Mouse (Mus musculus): ENCODE measurements around the gene St8sia2. TPM values are rescaled to one million over a fixed set of nuclear protein-coding genes. Genes with fewer than 3 reads are reported as not detected.

Gene St8sia2
- polyA plus RNA-seq, 1 experiment, result 0.12 TPM

GRCm38 (mm10) chr7:74012858-74013600 is 461 bp downstream of the St8sia2 start:
- Histone ChIP-seq H3K36me3 (ENCODE audit: control insufficient read depth, insufficient read depth, low read length) (no peaks in the 10 kb centered on the region), H3K27me3 (ENCODE audit: control insufficient read depth, insufficient read depth, low read length) (peaks cover 10% of the 10 kb centered on the region), H3K27ac (ENCODE audit: insufficient read depth, low read length) (no peak overlapping the region), H3K4me1 (ENCODE audit: control insufficient read depth, insufficient read depth, insufficient read length) (peaks cover 3% of the 10 kb centered on the region; the same call in 1 of the 2 replicates), H3K4me3 (ENCODE audit: extremely low read depth, insufficient read depth, insufficient read length) (peak overlapping the region; percentile 4; the same call in 1 of the 2 replicates)
- WGBS, result under 1% methylated on average over 66 of the region's 70 CpGs
- no peak for DNase-seq (ENCODE audit: low read depth in 1 of 2, low spot score in 2 of 2)
- no peak for TF ChIP-seq CTCF (IDR thresholded peaks at IDR 0.05; ENCODE audit: extremely low read depth, insufficient read depth, insufficient read length, insufficient replicate concordance)
- TF ChIP-seq POLR2A (IDR thresholded peaks at IDR 0.05; ENCODE audit: low read depth, low read length), result no peak

- Histone ChIP-seq H3K36me3 (ENCODE audit: control insufficient read depth, insufficient read depth, low read length) (no peaks in the 10 kb centered on the region), H3K4me3 (ENCODE audit: extremely low read depth, insufficient read depth, insufficient read length) (no peak overlapping the region), H3K27ac (ENCODE audit: insufficient read depth, low read length) (no peak overlapping the region), H3K4me1 (ENCODE audit: control insufficient read depth, insufficient read depth, insufficient read length) (peaks cover 3% of the 10 kb centered on the region; the same call in 1 of the 2 replicates), H3K27me3 (ENCODE audit: control insufficient read depth, insufficient read depth, low read length) (peaks cover 10% of the 10 kb centered on the region)
- no peak for DNase-seq (ENCODE audit: low read depth in 1 of 2, low spot score in 2 of 2)
- TF ChIP-seq POLR2A (IDR thresholded peaks at IDR 0.05; ENCODE audit: low read depth, low read length), result no peak
- TF ChIP-seq CTCF (IDR thresholded peaks at IDR 0.05; ENCODE audit: extremely low read depth, insufficient read depth, insufficient read length, insufficient replicate concordance), result no peak
- 12% methylated on average over 43 of the region's 43 CpGs for WGBS
These were observed 1.3 kb downstream of the St8sia2 start for GRCm38 (mm10) chr7:74011976-74012857.

- Histone ChIP-seq H3K27ac (ENCODE audit: insufficient read depth, low read length) (no peak overlapping the region), H3K4me1 (ENCODE audit: control insufficient read depth, insufficient read depth, insufficient read length) (peaks cover 3% of the 10 kb centered on the region; the same call in 1 of the 2 replicates), H3K27me3 (ENCODE audit: control insufficient read depth, insufficient read depth, low read length) (peaks cover 10% of the 10 kb centered on the region), H3K4me3 (ENCODE audit: extremely low read depth, insufficient read depth, insufficient read length) (no peak overlapping the region), H3K36me3 (ENCODE audit: control insufficient read depth, insufficient read depth, low read length) (no peaks in the 10 kb centered on the region)
- WGBS, result 89% methylated on average over 7 of the region's 7 CpGs
- TF ChIP-seq POLR2A (IDR thresholded peaks at IDR 0.05; ENCODE audit: low read depth, low read length) (no peak), CTCF (IDR thresholded peaks at IDR 0.05; ENCODE audit: extremely low read depth, insufficient read depth, insufficient read length, insufficient replicate concordance) (no peak)
- DNase-seq (ENCODE audit: low read depth in 1 of 2, low spot score in 2 of 2), result no peak
These were observed 4.4 kb downstream of the St8sia2 start for GRCm38 (mm10) chr7:74008946-74009542.

GRCm38 (mm10) chr7:74006775-74007371 is 6.6 kb downstream of the St8sia2 start:
- WGBS, result 66% methylated on average over 9 of the region's 9 CpGs
- no peak for DNase-seq (ENCODE audit: low read depth in 1 of 2, low spot score in 2 of 2)
- TF ChIP-seq POLR2A (IDR thresholded peaks at IDR 0.05; ENCODE audit: low read depth, low read length), result no peak
- no peak for TF ChIP-seq CTCF (IDR thresholded peaks at IDR 0.05; ENCODE audit: extremely low read depth, insufficient read depth, insufficient read length, insufficient replicate concordance)
- Histone ChIP-seq H3K36me3 (ENCODE audit: control insufficient read depth, insufficient read depth, low read length) (no peaks in the 10 kb centered on the region), H3K27me3 (ENCODE audit: control insufficient read depth, insufficient read depth, low read length) (no peaks in the 10 kb centered on the region), H3K4me1 (ENCODE audit: control insufficient read depth, insufficient read depth, insufficient read length) (no peaks in the 10 kb centered on the region), H3K27ac (ENCODE audit: insufficient read depth, low read length) (no peak overlapping the region), H3K4me3 (ENCODE audit: extremely low read depth, insufficient read depth, insufficient read length) (no peak overlapping the region)

GRCm38 (mm10) chr7:74006364-74006763 is 7.1 kb downstream of the St8sia2 start:
- H3K36me3 ChIP-seq (ENCODE audit: control insufficient read depth, insufficient read depth, low read length), result no peaks in the 10 kb centered on the region
- TF ChIP-seq CTCF (IDR thresholded peaks at IDR 0.05; ENCODE audit: extremely low read depth, insufficient read depth, insufficient read length, insufficient replicate concordance) (no peak), POLR2A (IDR thresholded peaks at IDR 0.05; ENCODE audit: low read depth, low read length) (no peak)
- 25% methylated on average over 1 of the region's 1 CpGs for WGBS
- DNase-seq (ENCODE audit: low read depth in 1 of 2, low spot score in 2 of 2), result no peak
- no peaks in the 10 kb centered on the region for H3K27me3 ChIP-seq (ENCODE audit: control insufficient read depth, insufficient read depth, low read length)
- no peak overlapping the region for H3K27ac ChIP-seq (ENCODE audit: insufficient read depth, low read length)
- no peak overlapping the region for H3K4me3 ChIP-seq (ENCODE audit: extremely low read depth, insufficient read depth, insufficient read length)
- no peaks in the 10 kb centered on the region for H3K4me1 ChIP-seq (ENCODE audit: control insufficient read depth, insufficient read depth, insufficient read length)

- H3K36me3 ChIP-seq (ENCODE audit: control insufficient read depth, insufficient read depth, low read length), result no peaks in the 10 kb centered on the region
- no peaks in the 10 kb centered on the region for H3K4me1 ChIP-seq (ENCODE audit: control insufficient read depth, insufficient read depth, insufficient read length)
- no peak overlapping the region for H3K4me3 ChIP-seq (ENCODE audit: extremely low read depth, insufficient read depth, insufficient read length)
- no peak for DNase-seq (ENCODE audit: low read depth in 1 of 2, low spot score in 2 of 2)
- 86% methylated on average over 12 of the region's 12 CpGs for WGBS
- H3K27ac ChIP-seq (ENCODE audit: insufficient read depth, low read length), result no peak overlapping the region
- no peak for TF ChIP-seq POLR2A (IDR thresholded peaks at IDR 0.05; ENCODE audit: low read depth, low read length)
- TF ChIP-seq CTCF (IDR thresholded peaks at IDR 0.05; ENCODE audit: extremely low read depth, insufficient read depth, insufficient read length, insufficient replicate concordance), result no peak
- no peaks in the 10 kb centered on the region for H3K27me3 ChIP-seq (ENCODE audit: control insufficient read depth, insufficient read depth, low read length)
These were observed 12.6 kb downstream of the St8sia2 start for GRCm38 (mm10) chr7:74000743-74001510.

Data from spleen, adult 2 months (tissue).